Mouse (Mus musculus): ENCODE results near the gene Adssl1.
A peak's percentile ranks its signal among the peaks of the same experiment; 100 is the strongest.

The Adssl1 gene

DNA sequence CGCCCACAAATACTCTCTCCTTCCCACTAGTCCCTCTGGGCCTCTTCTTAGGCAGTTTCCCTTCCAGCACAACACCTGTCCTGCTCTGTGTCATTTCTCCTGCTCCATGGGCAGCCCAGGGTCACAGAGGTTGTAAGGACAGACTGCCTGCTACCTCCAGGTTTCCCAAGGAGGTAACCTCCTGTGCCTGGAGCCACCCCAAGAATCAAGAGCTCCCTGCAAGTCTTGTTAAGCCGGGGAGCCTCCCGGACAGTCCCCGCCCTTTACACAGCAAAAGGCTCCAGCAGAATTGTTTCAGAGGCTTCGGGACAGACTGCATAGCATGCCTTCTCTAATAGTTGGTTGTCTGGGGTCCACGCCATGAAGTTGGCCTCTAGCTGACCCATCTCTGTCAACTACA is 6.6 kb downstream of the Adssl1 start:
- no peak for DNase-seq

DNA sequence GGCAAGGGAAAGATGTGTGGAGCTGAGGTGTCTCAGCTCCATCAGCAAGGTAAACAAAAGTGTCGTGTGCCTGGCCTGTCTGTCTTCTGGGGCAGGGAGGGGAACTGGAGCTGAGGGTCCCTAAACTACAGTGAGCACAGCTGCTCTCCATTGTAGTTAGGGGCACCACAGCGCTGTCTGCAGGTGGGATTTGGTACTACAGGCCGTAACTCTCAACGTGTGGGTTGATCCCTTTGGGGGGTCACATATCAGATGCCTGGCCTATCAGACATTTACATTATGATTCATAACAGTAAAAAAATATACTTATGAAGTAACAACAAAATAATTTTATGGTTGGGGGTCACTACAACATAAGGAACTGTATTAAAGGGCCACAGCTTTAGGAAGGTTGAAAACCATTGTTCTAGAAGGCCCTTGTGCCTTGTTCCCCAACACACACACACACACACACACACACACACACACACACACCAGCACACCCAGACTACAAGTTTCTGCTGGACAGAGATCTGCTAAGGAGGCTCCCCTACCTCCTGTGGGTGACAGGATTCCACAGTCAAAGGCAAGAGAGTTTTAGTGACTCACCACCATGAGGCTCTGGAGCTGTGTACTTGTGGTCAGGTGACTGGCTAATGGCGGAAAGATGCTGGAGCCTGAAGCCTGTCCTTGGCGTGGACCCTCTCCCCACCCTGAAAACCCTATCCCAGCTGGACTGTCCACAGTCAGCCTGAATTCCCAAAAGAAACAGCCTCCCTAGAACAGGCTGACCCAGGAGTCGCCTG is 7.4 kb downstream of the Adssl1 start:
- DNase-seq, result no peak

DNA sequence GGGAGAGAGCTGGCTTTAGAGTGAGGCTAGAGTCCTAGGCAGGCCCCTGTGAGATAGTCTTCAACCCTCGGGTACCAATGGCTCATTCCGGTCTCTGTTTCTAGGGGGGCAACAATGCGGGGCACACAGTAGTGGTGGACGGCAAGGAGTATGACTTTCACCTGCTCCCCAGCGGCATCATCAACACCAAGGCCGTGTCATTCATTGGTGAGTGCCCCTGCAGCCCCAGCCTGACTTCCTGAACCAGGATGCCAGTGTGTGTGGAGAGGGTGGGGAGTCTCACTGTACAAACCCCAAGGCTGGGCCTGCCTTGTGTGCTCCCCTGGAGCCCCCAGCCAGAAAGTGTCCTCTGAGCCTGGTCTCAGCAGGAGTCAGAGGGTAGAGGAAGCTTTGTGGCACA is 8.4 kb downstream of the Adssl1 start:
- no peak for DNase-seq

DNA sequence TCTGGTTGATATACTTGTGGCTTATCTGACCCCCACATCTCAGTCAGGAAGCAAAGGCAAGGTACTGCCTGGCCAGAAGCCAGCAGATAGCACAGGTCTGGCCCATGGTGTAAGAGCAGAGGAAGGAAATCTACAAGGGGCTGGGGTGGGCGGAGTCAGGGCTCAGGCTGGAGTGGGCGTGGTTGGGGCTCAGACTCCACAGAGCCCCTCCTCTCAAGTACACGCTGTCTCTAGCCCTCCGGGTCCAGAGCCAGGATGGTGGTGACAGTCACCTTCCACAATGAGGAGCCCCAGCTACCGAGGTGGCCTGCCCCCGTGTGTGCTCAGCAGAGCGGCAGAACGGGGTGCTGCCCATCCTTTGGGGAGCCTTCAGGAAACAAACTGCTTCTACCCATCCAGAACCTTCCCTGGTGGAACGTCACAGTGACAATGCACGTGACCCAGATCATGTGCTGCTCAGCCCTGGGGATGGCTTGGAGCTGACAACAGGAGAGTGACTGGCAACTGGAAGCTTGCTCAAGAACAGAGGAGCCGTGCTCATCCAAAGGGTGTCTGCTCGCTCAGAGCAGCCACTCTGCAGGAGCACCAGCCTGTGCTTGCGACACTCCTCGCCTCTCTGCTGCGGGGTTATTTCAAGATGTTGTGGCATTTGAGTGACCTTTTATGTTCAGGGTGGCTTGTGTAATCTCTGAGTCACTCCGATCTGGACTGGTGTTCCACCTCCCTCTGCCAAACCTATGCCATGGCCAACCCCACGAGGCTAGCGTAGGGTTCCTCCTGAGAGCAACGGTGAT is 9.3 kb downstream of the Adssl1 start:
- peak; percentile 65 for DNase-seq

DNA sequence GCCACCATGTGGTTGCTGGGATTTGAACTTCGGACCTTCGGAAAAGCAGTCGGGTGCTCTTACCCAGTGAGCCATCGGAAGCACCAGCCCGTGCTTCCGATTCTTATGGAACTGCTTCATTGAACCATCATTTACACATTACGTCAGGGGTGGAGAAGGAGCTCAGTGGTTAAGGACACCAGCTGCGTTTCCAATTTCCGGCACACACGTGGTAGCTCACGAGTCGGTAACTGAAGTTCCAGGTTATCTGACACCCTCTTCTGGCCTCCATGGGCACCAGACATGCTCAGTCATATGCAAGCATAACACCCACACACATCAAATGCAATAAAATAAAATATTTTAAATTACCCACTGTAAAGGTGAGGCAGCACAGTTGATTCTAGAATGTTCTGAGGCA is 10.2 kb downstream of the Adssl1 start:
- no peak for DNase-seq

DNA sequence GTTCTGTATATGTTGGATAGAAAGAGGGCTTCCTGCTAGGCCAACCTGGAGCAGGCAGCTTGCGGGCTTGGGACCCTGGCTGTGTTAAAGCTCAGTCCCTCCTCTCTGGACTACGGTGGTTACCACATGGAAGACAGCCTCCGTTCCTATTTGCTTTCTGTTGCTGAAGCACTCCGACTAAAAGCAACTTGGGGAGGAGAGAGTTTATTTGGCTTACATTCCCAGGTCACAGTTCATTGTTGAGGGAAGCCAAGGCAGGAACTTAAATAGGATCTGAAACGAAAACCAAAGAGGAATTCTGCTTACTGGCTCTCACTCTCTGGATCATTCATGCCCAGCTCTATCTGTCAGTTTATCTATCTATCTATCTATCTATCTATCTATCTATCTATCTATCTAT is 11.0 kb downstream of the Adssl1 start:
- DNase-seq, result no peak

DNA sequence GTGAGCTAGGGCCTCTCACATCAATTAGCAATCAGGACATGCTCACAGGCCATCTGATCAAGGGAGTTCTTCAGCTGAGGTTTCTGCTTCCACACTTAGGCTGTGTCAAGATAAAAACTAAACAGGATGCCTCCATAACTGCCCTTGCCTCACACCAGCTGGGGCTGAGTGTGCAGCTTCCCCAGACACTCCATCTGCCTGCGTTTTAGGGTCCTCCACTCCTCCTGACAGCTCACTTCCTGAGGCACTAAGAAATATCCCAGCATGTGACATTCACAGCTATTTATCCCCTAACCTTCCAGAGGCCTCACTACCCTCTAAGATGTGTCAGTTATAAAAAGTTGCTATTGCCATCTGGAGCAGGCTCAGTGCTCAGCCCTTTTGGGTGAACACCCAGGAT is 11.6 kb downstream of the Adssl1 start:
- DNase-seq, result no peak

DNA sequence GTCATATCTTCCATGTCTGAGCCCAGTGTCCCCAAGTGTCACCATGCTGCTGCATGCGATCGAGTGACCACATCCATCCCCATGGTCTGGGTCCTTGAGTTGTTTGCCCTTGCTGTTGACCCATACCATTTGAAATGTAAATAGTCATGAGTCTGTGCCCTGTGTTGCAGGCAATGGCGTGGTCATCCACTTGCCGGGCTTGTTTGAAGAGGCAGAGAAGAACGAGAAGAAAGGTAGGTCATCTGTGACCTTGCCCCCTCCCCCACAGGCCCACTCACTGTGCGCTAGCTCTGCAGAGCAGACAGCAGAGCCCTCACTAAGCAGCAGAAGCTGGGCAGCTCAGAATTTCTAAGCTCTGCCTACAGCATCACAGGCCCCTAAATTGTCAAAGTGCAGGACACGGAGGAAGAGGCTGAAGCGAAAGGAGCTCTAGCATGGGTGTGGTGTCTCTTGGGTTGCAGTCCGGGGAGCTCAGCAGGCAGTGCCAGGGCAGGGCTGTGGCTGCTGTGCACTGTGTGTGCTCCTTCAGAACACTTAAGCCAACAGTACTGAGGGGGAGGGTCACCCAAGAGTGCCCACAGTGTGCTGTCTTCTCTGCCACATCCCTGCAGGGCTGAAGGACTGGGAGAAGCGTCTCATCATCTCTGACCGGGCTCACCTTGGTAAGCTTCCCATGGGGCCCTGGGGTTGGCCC is 12.4 kb downstream of the Adssl1 start:
- no peak for DNase-seq

DNA sequence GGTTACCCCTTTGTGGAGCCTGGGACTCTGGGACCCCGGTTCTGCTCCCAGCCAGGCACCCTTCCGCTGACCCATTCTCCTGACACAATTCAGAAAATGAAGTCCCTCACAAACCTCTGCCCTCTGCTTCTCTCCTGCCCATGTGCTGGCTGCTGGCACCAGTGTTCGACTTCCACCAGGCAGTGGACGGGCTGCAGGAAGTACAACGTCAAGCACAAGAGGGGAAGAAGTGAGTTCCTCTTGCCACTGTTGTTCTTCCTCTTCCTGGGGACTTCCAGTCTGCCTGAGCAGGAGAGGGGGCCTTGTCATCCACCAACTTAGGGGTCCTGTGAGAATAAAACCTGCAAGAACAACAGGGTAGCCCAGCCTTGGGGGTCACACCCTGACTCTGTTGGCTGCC is 13.1 kb downstream of the Adssl1 start:
- no peak for DNase-seq

DNA sequence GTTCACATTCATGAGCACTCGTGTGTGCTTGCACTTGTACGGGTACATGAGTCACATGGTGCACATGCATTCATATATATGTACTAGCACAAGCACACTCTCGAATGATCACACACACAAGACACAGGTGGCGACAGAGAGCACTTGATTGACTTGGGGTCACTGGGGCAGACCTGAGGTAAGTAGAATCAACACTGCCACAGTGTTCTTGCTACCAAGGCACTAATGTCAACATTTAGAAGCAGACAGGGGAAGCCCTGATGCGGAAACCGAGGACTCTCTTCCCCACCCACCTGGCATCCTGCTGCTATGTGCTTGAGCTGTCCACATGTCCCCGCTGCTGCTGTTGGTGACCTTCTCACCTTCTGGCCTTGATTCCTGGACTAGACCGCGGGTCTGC is 13.8 kb downstream of the Adssl1 start:
- DNase-seq, result no peak

DNA sequence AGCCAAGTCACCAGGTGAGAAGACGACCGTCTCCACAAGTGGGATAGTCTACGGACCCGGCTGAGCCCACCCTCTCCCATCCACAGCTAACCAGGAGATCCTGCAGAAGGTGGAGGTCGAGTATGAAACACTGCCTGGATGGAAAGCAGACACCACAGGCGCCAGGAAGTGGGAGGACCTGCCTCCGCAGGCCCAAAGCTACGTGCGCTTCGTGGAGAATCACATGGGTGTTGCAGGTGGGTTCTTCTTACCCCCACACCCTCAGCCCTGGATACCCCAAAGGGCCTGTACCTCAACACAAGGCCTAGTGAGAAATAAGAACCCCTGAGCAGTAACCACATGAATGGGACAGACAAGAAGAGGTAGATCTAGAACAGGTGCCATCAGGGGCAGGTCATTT is 19.7 kb downstream of the Adssl1 start:
- no peak for DNase-seq

DNA sequence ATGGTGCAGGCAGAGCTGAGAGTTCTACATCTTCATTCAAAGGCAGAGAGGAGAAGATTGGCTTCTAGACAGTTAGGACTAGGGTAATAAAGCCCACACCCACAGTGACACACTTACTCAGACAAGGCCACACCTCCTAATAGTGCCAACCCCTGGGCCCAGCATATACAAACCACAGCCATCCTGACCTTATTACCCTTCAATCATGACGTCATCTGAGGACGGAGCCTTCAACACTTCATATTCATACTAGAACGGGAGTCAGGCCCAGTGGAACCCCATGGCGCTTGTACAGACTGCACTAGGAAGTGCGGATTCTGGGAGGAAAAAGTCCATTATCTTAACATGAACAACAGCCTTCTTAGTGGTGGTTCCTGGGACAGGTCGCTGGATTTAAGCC is 23.3 kb downstream of the Adssl1 start:
- DNase-seq, result no peak

DNA sequence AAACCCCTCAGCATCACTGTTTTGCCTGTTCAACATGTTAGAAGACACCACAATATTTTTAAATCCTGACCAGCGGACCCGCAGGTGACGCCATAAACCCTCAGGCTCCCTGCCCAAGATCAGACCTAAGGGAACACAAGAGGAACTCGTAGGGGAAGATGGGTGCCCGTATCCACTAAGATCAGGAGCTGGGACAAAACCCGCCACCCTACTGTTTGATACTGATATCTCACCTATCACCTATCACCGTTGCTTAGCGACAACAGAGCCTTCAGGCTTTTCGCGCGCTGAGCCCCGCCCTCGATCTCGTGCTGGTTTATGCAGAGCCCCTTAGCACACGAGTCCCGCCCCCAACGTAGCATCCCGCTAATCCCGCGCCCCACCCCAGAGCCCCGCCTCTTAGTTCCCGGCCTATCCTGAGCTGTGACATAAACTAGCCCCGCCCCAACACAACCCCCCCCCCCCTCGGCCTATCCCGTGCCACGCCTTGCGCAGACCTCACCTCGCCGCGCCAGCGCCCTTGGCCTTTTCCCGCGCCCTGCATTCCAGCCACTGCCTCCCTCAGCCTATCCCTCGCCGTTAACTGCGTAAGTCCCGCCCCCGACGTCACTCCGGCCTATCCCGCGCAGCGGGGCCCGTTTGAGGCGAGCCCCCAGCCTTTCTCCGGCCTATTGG is 24.5 kb downstream of the Adssl1 start, which contains the start of gene Siva1:
Siva1 (plus strand) TSS at position 500 of the 675 bp plus-strand sequence.
- DNase-seq, result peak; percentile 99

DNA sequence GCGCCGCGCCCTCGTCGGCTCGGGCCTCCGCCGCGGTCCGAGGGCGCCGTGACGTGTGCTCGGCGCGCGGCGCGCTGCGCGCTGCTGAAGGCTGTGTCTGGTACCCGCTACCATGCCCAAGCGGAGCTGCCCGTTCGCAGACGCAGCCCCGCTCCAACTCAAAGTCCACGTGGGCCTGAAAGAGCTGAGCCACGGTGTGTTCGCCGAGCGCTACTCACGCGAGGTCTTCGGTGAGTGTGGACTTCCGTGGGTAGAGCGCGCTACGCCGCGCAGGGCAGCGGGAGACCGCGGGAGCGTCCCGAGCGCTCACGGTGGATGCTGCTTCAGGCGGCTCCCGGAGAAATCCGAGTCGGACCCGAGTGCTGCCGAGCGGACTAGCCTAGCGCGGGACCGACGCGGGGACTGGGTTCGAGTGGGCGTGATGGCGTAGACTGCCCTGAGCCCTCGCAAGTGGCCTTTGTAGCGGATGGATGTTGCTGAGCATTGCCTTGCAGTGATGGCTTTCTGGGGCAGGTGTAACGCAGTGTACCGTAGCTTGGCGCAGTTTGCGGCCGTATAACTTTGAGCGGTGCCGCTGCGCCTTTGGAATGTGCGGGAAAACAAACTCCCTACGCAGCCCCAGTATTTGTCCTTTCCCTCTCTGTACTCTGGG is 25.1 kb downstream of the Adssl1 start:
- DNase-seq, result peak; percentile 61

DNA sequence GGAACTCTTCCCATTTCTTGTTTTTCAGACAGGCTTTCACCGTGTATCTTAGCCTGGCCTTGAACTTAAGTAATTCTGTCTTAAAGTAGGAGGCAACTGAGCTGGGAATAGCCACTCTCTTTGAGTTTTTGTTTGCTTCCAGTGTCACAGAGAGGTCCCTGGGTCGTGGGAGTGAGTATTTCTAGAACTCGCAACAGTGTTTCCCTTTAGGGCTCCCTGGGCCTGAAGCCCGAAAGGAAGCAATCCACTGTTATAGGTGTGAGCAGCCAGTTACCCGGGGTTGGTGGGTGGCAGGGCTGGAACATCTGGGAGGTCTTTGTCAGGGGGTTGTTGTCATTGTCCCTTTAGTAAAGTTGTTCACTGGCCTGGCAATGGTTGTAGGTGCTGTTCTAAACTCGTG is 26.3 kb downstream of the Adssl1 start:
- no peak for DNase-seq

DNA sequence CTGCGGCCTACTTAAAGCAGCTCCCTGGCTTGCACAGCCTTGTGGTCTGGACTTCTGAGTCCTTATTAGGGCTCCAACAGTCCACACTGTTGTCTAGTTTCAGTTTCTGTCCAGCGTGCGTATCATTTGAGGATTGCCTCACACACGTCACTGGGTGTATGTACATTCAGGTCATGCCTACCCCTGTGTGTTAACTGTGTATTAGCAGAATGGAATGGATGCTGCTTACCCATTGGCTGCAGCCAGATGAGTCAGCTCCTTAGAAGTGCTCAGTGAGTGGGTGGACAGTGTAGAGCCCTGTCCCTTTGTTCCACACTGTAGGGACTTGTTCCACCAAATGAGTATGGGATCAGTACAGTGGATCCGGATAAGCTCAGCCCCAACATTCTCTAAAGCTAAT is 28.2 kb downstream of the Adssl1 start:
- DNase-seq, result no peak

DNA sequence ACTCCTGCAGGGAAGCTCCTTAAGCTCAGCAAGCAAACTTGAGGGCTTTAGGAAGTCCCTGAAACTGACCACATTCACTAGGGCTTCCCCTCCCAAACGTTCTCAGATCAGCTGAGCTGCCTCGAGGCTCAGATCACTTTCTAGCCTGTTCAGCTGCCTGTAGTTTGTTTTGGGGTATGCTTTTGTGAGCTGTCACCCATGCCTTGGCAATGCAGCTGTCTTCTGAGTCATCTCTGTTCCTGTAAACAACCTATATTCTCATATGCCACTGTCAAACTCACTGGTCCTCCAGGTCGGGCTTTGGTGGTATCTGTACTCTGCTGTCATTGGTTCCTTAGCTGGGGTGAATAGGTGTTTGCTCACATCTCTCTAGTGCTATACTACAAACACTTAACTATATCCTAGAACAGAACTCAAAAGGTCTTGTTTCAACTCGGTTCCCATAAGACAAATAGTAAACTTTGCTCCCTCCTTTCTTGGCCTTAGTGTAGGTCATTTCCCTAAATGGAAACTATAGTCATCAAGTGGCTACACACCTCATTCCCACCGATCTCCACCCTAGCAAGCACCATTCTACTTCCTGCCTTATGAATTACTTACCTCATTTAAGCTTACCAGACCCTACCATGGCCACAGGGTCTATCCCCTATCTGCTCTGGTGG is 32.1 kb downstream of the Adssl1 start:
- DNase-seq, result no peak

DNA sequence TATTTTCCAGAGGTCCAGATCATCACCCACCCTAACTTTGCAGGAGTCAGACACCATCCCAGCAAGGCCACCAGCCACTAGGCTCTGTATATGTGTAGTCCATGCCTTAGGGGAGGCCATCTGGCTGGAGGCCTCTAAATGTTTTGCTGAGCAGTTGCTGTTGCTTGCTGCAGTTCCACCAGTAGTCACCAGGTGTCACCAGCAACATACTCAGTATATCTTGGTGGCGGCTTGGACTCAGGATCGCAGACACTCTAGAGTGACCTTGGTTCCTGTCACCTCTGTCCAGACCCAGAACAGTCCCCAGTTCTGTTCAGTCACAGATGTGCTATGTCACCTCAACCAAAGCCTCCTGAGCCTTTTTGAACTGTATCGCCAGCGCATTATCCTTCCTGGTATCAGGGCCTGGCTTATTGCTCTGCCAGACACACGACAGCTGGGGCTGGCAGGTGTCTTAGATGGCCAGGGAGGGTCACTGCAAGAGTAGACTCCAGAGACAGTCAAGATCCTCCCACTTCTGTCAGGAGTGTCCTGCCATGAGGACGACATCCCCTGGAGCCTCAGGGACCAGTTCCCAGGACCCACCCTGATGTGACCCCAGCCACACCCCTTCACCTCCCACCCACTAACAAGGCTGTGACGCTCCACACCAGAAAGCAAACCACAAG is 33.4 kb downstream of the Adssl1 start:
- peak; percentile 84 for DNase-seq

DNA sequence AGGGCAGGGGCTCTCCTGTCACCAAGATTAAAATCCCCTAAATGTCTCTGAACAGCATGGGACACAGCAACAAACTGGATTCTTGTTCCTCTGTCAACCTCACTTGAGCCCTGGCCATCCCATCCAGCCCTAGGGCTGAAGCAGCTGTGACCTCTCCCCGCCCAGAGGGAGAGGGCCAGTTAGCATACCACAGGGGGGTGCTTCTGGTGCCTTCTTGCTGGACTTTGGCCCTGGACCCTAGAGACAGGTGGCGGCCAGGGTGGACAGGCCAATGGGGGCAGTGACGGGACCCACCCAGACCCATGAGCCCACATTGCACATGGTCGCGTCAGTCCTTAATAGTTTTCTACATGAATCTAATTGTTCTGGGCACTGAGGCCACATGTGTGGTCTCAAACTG is 34.2 kb downstream of the Adssl1 start:
- DNase-seq, result no peak

DNA sequence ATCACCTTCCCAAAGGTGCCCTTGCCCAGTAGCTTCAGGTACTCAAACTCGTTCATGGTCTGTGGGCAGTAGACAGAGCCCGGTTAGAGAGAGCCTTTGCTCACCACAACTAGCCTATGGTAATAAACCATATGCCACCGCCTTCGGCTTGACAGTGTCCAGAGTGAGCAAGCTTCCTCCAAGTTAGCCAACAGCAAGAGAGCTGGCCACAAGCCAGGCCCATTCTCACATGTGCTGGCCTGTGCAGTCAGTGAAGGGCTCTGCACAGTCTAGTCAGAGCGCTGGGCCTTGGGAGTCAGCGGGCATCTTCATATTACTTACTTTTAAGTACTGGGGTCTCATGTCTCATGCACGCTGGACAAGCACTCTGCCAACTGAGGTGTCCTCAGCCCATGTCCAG is 38.8 kb downstream of the Adssl1 start:
- DNase-seq, result no peak

DNA sequence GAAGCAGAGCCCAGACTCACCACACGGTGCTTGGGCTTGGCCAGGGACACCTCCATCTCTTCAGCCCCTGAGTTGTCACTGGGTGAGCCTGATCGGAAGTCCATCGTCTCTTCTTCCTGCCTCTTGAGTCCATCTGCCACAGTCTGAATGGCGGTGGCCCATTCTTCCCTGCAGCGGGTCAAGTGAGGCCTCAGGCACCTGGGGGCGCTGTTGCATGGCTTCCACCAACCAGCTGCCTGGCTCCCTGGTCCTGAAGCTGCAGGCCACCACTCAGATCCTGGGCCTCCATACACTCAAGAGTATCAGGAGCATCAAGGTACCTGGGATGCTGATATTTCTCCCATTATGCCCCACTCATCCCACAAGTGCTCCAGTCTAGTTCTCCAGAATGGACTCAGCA is 39.3 kb downstream of the Adssl1 start:
- peak; percentile 60 for DNase-seq

Data from right cerebral cortex, adult 18-20 months (tissue).